Mouse (Mus musculus) left cerebral cortex, adult 9 months (tissue): ENCODE measurements at regions not wholly inside any gene's neighbourhood (a gene's known extent, or its start where the extent isn't known, plus 50 kb on each side); places are given as distances from the start of the nearest gene placed in this dataset.
A peak's percentile ranks its signal among the peaks of the same experiment; 100 is the strongest.

Experiments
- DNase-seq, 2 experiments: peaks; one replicate each; pipeline ENCODE4 v3.0.0; 2022; ENCODE audit warnings: low spot score in 2 of 2

DNA sequence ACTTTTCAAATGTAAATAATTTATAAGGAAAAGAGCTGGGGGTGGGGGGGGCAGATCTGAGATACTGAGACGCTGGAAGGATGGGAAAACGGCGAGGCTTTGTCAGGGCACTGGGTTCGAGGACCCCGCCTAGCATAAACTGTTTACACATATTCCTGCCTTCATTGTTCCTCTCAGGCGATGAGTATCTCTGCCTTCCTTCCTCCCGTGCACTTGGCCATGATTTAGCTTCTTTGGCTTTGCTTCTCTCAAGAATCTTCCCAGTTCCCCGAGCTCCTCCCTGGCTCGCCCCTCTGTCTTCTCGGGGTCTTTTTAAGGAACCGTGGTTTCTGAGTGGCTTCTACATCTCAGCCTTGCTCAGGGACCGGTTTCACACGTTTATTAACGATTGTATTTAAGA, 127.3 kb upstream of the Zeb2 start:
- DNase-seq, result no peak

DNA sequence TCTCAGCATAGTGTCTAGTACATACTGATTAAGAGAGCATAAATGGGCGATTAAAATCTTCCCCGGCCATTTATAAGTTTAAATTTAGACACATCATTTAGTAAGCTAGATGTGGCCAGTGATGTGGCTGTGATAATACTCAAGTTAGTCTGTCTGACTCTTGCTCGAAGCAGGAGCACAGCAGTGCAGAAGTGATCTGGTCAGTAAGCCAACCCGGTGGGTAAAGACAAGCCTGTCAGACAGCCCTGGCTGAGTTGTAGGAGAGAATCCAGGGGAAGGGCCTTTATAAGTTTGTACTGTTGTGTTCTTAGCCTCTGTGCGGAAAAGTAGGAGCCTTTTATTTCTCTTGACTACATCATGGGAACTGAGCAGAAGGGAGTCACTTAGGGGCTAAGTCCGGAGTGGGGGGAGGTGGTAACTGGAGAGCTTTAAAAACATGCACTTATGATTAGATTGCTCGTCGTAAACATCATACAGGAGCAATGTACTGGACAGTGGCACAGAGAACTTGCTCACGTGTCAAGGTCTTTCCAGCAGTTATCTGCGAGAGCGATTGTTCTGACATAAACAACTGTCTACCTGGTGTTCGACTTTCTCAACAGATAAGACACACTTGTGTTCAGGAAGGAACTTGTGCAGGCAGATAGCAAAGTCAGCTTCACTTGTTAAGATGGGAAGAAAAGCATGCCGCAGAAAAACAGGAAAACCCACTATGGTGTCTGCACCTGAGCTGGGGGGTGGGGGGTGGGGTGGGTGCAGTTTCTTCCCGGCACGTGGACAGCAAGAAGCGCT, 122.5 kb upstream of the Zeb2 start:
- DNase-seq, result no peak

DNA sequence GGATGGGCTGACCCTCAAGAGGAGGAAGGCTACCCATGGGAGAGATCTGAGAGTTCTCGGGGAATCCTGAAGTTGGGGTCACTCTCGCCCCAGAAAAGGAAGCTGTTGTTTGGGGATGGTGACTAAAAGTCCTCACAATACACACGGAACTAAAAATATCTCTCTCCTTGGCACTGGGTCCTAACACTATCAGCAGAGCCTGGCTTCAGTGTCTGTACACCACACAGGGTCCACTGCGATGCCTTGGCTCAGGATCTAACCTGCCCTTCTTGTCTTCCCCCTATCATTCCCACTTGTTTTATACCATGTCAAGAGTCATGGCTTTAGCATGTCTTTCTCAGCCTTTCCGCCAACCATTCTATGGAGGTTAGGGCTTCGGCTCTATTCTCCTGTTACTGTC, 121.8 kb upstream of the Zeb2 start:
- DNase-seq, result no peak

DNA sequence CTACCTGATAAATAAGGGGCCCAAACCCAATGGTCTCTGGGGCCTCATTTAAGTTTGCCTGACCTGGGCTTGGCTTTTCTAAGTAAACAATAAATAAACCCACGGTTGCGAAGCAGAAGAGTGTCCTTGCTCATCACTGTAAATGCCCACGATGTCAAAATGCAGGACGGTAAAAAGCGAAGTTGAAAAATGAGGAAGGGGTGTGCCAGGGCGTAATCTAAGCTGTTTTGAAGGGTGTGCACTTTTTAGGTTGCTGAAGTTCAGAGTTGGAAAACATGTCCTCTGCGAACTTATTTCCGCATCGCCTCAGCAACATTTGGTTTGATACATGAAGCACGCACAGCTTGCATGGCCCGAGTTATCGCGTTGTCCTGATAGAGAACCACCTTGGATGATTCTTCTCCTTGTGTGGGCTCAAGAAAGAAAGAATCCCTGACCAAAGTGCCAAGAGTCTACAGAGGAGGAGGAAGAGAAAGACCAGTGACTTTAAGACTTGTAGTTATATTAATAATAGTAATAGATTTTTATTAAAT, 119.0 kb upstream of the Zeb2 start:
- no peak for DNase-seq

DNA sequence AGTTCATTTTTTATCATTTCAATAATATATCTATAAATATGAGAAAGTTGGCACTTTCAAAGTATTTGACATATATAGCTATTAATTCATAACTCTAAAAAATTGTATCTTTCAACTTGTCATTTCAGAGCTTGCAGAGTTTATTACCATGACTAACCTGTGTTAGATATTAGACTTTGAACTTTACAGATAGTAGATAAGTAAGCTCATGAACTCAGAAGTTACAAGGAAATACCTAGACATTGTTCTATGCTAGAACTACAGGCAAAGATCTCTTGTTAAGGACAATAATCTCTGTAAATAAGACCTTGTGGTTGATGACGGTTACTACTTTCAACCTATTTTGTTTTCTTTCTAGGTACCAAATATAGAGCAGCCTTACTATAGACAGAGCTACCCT, 117.0 kb upstream of the Zeb2 start:
- DNase-seq, result no peak

DNA sequence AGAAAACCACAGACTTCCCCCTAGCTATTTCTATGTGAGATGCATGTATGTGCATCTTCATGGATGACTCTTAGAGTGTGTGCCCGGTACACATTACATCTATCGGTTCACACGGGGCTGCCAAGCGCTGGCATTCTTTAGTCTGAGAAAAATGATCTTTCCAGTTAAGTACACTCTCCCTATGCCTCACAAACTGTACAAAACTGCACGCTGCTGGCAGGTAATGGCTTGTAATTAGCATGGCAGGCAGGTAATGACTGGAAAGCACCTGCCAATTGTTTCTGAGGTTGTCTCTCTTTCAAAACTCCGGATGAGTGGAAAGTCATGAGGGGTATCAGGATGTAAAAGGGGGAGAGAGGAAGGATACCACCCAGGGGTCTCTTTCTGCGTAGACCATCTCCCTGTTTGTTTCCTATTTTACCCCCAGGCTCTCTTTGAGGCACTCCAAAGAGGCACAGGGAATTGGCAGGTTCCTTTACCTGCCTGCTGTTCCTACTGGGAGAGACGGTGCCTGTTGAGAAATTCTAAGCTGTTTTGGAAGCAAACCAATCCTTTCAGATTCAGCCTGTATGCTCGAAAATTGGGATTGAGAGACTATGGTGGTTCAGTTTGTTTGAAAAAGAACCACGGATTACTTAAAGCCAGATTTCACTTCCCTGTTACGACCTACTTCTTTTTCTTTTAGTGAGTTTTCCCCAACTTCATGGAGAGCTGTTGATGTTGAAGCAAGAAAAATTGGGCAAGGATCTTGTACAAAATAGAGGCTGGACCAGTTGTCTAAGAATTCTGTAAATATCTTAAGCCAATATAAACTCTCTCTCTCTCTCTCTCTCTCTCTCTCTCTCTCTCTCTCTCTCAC, 113.4 kb upstream of the Zeb2 start:
- DNase-seq, result no peak

DNA sequence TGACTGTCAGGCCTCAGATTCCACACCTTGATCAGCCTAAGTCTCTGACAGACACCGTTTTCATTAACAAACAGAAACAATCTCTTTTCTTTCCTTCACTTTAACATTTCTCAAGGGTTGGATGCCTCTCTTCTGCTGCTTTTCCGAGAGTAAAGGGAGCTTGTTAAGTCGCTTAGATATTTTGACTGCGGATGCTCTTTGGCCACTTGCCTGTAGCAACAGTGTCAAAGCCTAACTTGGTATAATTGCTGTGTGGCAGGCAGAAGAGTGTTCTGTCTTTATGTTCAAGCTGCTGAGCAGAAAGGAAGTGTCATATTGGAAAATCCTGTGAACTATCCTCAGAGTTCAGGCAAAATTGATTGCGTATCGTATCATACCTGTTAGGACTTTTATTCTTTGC, 112.3 kb upstream of the Zeb2 start:
- DNase-seq, result no peak

DNA sequence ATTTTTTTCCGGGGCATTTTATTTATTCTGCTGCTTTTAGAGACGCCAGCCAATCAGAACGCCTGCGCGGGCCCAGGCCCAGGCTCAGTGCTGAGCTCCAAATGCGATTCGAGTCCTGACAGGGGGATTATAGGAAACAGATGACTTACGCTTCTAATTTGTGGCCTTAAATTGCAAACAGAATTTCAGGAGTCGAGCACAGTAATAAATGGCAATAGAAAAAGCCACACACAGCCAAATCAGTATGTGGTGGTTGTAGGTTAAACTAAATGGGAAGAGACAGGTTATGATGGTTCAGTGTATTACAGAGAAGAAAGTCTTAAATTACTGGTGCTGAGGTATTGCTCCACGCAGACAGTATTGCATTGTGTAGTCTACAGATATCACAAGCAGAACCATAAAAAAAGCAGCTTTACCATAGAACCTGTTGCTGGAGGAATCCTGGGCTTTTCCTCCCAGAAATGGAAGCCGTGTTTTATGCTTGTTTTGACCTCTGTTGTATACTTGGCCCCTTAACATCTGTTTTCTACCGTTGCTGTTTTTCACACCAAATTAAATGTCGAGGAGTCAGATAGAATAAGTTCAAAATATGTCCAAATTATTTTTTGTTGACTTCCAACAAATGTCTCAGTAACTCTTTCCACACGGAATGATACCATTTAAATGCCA, 110.2 kb upstream of the Zeb2 start:
- DNase-seq, result no peak

DNA sequence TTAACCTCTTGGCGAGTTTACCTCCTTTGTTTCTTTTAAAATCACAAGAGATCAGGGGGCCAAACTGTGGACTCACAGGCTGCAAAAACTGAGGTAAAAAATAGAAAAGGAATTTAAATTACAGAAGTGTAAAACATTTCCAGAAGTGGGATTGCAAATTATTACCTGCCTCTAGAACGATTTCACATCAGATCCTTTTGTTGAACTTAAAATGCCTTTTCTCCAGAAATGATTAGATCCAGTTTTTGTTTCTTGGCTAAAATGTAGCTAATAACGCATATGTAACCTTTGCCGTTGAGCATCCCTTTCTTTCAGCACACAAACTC, 108.8 kb upstream of the Zeb2 start:
- DNase-seq, result no peak

DNA sequence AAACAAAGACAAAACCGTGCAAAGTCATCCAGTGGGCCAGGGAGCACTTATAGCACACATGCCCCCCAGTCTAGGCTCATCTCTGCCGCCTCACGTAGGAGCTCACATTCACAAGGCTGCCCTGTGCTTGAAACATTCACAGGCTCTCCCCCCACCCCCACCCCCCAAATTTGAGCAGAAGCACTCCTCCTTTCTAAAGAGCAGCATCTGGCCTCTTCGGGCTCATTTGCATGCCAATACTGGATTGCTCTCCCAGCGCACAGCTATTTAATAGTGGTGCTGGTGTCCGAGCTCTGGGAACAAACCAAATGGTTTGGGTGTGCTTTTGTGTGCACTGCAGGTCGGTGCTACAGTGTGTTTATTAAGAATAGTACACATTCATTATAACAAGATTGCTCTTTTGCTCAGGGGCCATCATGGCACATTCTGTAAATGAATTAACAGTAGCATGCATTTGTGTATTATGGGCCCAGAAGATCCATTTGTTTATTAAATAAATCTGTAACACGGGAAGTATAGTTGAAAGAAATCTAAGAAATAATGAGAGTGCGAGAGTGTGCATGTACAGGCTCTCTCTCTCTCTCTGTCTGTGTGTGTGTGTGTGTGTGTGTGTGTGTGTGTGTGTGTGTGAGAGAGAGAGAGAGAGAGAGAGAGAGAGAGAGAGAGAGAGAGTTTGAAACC, 108.3 kb upstream of the Zeb2 start:
- no peak for DNase-seq

DNA sequence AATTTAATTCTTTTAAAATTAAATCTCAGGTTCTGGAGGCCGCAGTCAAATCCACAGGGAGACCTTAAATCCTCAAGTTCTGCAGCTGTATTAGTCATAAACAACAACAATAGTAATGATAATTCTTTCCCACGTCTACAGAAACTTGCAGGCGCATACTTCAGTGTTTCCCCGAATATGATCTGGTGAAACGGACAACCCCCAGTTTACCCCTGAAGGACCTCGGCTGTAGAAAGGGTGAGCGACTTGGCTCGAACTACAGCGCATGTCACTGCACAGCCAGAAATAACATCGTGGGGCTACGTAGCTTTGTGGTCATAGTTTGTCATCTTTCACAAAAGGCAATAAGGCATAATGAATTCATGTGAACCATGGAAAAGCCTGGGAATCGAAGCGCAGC, 105.0 kb upstream of the Zeb2 start:
- no peak for DNase-seq

DNA sequence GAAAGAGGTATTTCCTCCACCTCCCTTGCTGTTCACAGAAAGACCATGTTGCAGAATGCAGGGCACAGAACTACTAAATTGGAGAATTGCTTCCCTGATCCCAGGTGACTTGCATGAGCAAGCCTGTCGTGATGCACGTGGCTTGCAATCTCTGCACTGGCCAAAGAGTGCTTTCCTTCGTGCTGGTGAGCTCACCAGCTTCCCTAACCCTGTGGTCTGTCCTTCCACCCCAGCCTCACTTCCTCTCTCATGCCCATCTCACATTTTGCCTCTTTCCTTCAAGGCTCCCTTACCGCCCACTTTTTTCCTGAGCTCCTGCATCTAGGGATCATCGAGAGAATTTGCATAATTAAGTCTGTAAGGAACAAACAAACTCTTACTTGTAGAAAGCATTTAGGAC, 102.7 kb upstream of the Zeb2 start:
- peak in 1 of 2 experiments; percentile 24 for DNase-seq

DNA sequence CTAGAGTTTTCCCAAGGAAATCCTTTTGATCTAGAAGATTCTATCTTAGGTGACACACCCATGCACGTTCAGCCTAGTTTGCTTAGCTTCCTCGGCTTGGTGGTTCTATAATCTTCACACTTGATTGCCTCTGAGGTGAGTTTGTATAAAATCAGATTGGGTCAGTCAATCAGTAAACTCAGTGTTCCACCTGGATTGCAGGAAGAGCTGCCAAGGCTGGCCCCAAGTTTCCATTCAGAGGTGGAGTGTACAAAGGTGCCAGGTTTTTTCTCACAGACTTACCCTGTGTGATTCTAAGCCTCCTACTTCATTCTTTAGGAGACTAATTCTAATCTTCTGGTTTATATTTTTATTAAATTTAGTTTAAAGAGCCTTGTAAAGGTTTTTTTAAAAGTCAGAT, 95.6 kb upstream of the Zeb2 start:
- no peak for DNase-seq

DNA sequence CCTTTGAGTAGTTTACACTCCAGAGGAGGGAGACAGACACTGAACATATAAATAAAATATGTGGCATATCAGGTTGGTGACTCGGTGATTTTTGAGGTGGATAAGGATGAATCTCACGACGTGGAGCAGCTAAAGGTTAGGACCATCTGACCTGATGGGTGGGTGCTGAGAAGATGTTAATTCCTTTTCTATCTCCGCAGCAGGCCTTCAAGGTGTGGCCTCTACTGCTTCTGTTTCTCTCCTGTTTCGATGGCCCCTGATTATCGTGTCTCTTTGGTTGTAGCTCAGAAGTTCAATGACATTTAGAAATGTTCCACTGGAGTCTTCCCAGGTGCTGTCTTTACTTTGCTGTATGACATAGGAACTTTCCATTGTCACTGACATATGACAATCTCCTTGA, 91.3 kb upstream of the Zeb2 start:
- no peak for DNase-seq

DNA sequence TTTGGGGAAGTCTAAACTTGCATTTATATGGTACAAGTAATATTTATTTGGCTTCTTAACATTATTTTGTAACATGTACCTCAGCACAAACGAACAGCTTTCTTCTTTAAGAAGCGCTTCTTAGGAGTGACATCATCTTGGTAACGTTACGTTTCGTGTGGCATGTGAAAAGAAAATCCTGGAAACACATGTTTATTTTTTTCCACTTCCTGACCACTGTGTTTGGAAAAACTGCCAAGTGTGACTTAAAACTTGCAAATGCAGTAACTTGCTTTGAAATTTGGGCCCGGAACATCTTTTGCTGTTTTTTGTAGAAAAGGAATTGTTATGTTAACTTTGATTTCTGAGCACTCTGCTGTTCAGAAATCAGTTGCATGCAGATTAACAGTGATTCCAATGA, 88.6 kb upstream of the Zeb2 start:
- DNase-seq, result no peak

DNA sequence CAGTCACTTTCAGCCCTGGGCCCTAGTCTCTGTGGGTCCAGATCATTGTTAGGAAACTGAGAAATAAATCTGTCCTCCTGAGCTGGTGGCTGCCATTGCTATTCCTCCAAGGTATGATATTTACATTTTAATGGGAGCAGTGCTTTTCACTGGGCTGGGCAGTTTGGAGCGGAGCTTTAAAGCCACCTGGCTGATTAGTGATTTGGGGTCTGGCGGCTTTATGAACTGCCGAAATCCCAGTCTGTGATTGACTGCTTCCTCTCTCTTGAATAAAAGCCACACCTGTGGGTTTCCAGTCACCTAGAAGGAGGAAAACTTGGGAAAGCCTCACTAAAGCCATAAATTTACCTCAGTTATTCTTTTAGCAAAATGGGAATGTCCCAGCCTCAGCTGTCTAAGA, 88.0 kb upstream of the Zeb2 start:
- no peak for DNase-seq

DNA sequence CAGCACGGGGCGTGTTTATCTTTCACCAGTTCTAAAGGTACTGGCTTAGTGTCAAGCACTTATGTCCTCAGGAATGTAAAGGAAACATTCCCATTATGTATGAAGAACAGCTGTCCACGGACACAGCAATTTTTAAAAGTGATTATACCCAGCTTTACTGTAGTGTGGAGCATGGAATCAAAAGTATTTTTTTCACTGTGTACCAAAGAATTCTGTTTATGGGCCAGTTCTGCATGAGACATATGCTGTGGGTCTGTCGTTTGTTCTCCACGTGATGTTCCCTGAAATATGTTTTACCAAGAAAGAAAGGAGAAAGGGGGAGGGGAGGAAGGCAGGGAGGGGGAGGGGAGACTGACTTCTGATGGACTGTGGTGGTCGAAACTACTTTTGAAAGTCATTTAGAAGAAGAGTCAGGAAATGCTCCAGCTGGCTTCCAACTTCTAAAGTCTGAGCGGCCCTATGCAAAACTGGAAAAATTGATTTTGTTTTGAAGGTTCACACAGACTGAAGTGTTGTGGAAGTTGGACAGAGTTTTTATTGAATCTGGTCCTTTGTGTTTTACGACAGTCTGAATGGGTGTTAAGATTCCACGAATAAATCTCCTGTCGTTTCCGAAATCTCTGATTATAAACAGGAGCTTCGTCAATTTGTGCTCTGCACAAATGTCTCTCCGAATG, 80.9 kb upstream of the Zeb2 start:
- DNase-seq, result no peak

DNA sequence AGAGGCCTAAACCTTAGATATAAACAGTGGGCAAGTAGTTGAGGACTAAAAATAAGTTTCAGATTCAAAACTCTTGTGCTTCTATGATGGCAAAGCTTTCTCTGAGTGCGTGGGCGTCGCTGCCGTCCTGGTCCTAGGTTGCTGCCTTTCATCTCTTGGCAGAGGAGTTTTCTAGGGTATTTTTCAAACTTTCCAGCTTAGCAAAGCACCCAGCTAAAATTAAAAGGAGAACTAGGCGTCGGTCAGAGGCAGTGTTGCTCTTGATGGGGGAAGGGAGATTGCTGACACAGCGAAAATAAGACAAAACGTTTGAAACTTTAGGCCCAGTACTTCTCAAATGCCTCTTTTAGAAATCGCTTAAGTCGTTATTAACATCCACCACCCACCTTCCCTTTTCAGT, 80.1 kb upstream of the Zeb2 start:
- DNase-seq, result peak; percentile 35 to 41

DNA sequence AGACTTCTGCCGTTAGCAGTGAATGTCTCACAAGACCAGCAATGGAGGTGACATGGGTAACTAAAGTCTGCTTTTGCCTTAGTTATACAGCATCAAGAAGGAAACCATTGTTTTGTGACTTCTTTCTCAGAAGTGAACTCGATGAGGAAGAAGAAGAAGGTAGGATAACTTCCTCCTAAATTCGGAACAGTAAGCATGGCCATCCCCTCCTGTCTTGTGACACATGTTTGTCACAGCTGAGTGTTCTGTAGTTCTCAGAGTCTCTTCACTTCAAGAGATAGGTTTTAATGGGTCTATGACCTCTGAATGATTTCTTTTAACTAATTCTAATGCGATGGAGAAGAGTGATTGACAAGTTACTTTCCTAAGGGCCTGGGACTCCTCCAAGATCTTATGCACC, 79.3 kb upstream of the Zeb2 start:
- DNase-seq, result no peak

DNA sequence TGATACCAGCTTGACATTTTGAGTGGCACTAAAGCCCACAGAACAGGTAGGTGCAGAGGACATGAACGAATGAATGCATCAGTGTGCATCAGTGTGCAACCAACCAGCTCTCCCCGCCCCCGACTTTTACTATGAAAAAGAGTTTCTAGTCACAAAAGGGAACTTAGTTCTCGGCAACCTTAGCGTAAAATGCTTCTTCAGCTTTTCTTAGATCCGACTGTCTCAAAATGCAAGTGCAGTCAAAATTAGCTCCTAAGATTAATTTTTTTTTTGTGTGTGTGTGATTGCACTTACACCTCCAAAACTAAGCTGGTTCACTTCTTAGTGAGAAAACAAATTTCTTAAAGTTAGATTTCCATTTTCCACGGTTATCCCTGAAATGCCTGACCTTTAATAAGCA, 77.1 kb upstream of the Zeb2 start:
- DNase-seq, result no peak

DNA sequence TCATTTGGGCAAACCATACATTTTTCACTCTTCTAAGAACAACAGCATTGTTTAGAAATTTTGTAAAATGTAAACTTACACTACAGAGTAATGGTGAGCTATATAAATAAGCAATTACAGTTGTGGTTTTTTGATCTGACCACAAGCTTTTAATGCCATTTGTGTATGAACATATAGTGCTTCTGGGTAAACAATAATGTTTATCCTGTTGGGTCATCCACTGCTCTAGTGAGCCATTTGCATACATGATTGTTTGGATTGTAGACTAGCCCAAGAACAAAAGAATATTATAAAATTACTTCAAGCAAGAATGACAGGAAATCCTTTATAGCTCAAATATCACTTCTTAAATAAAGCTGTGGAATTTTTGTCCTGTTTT, 68.4 kb upstream of the Zeb2 start:
- no peak for DNase-seq
